Mouse (Mus musculus): ENCODE measurements around the gene Fgf4. TPM values are rescaled to one million over a fixed set of nuclear protein-coding genes. Genes with fewer than 3 reads are reported as not detected.

Gene Fgf4
- polyA plus RNA-seq, 1 experiment from 2014 or later: not detected

Other genes with a start within 250 kb of the Fgf4 start
- gene Ano1, start 95.4 kb upstream of the Fgf4 start, polyA plus RNA-seq (2015; fragmentation: Nextera tagmentation; extraction: Ambion mirVana): 7.5 and 7.8 TPM in 2 replicates
- gene Fgf3, start 9.3 kb upstream of the Fgf4 start, polyA plus RNA-seq (2015; fragmentation: Nextera tagmentation; extraction: Ambion mirVana): 2.5 and 2.7 TPM in 2 replicates
- gene Fgf15, start 49.2 kb downstream of the Fgf4 start, polyA plus RNA-seq (2015; fragmentation: Nextera tagmentation; extraction: Ambion mirVana): 20.0 and 20.8 TPM in 2 replicates
- gene LTO1, start 67.7 kb downstream of the Fgf4 start, polyA plus RNA-seq (2015; fragmentation: Nextera tagmentation; extraction: Ambion mirVana): 36.3 and 39.3 TPM in 2 replicates
- gene Ccnd1, start 92.6 kb downstream of the Fgf4 start, polyA plus RNA-seq (2015; fragmentation: Nextera tagmentation; extraction: Ambion mirVana): 34.9 and 41.7 TPM in 2 replicates